Mouse (Mus musculus) heart, adult 11 months (tissue): Measurements from ENCODE around the gene Exoc6.

Source experiments
- DNase-seq: peaks from one replicate; pipeline ENCODE4 v3.0.0; 2022

The Exoc6 gene

GRCm38 (mm10) chr19:37580438-37580837, 30.2 kb downstream of the Exoc6 start:
- DNase-seq = peak; percentile 33

GRCm38 (mm10) chr19:37585210-37585609, 35.0 kb downstream of the Exoc6 start:
- DNase-seq = peak; percentile 83

- DNase-seq = peak; percentile 79
Observed at GRCm38 (mm10) chr19:37585684-37586083, 35.5 kb downstream of the Exoc6 start.

GRCm38 (mm10) chr19:37590544-37590943, 40.3 kb downstream of the Exoc6 start:
- peak; percentile 25 for DNase-seq

GRCm38 (mm10) chr19:37601968-37602848, 52.0 kb downstream of the Exoc6 start:
- DNase-seq = no peak

GRCm38 (mm10) chr19:37609991-37610390, 59.8 kb downstream of the Exoc6 start:
- DNase-seq = no peak

GRCm38 (mm10) chr19:37612893-37613292, 62.7 kb downstream of the Exoc6 start:
- DNase-seq = no peak

- no peak for DNase-seq
Observed at GRCm38 (mm10) chr19:37615039-37615630, 64.9 kb downstream of the Exoc6 start.

GRCm38 (mm10) chr19:37647994-37648393, 97.8 kb downstream of the Exoc6 start:
- no peak for DNase-seq

GRCm38 (mm10) chr19:37650526-37650925, 100.3 kb downstream of the Exoc6 start:
- no peak for DNase-seq

- no peak for DNase-seq
Observed at GRCm38 (mm10) chr19:37654012-37654411, 103.8 kb downstream of the Exoc6 start.

- DNase-seq = peak; percentile 86
Observed at GRCm38 (mm10) chr19:37656441-37656840, 106.2 kb downstream of the Exoc6 start.

- no peak for DNase-seq
Observed at GRCm38 (mm10) chr19:37665256-37665655, 115.0 kb downstream of the Exoc6 start.

GRCm38 (mm10) chr19:37667855-37668594, 117.8 kb downstream of the Exoc6 start:
- no peak for DNase-seq

- DNase-seq = no peak
Observed at GRCm38 (mm10) chr19:37668657-37669056, 118.4 kb downstream of the Exoc6 start.

- DNase-seq = peak; percentile 40
Observed at GRCm38 (mm10) chr19:37669486-37669885, 119.3 kb downstream of the Exoc6 start.

GRCm38 (mm10) chr19:37673393-37673792, 123.2 kb downstream of the Exoc6 start:
- no peak for DNase-seq

GRCm38 (mm10) chr19:37685281-37685680, 135.1 kb downstream of the Exoc6 start, which contains the start of gene Cyp26c1:
TSS of gene Cyp26c1 (plus strand) at chr19:37685581.
- DNase-seq = no peak

GRCm38 (mm10) chr19:37686347-37686746, 136.1 kb downstream of the Exoc6 start:
- peak; percentile 82 for DNase-seq

- no peak for DNase-seq
Observed at GRCm38 (mm10) chr19:37686941-37687850, 137.0 kb downstream of the Exoc6 start.

GRCm38 (mm10) chr19:37689478-37689877, 139.3 kb downstream of the Exoc6 start:
- no peak for DNase-seq

- no peak for DNase-seq
Observed at GRCm38 (mm10) chr19:37690716-37691115, 140.5 kb downstream of the Exoc6 start.
